Mouse (Mus musculus): ENCODE results near the gene Slc2a10.

- TF ChIP-seq POLR2A (IDR thresholded peaks at IDR 0.05; ENCODE audit: borderline replicate concordance, insufficient read depth, low read length) (no peak), CTCF (IDR thresholded peaks at IDR 0.05; ENCODE audit: borderline replicate concordance, insufficient read depth, low read depth, low read length) (no peak)
These were observed 28.2 kb upstream of the Slc2a10 start for GRCm38 (mm10) chr2:165475412-165475811.
